Mouse (Mus musculus): ENCODE results near the gene Unc119. TPM values are rescaled to one million over a fixed set of nuclear protein-coding genes. Genes with fewer than 3 reads are reported as not detected.
A peak's percentile ranks its signal among the peaks of the same experiment; 100 is the strongest.

Unc119 gene
- 86.0 and 92.7 TPM in 2 replicates for polyA plus RNA-seq (2016; fragmentation: Nextera tagmentation; extraction: Ambion mirVana)

- ATAC-seq (ENCODE audit: low FRiP score): peak; percentile 79
- peak within 1 kb of the TSS; percentile 89 for H3K4me3 ChIP-seq
- H3K4me1 ChIP-seq: peaks cover 36% of the 10 kb centered on the region
- H3K4me2 ChIP-seq (replicated peaks): peak within 1 kb of the TSS; percentile 79
- H3K9me3 ChIP-seq (replicated peaks): no peaks in the 10 kb centered on the region
- H3K36me3 ChIP-seq: peaks cover 38% of the 10 kb centered on the region
- H3K27me3 ChIP-seq: no peaks in the 10 kb centered on the region
- WGBS: 2% methylated on average over 46 of the region's 66 CpGs
- H3K9ac ChIP-seq: peak within 1 kb of the TSS; percentile 94
- peak within 1 kb of the TSS; percentile 94 for H3K27ac ChIP-seq
Observed at GRCm38 (mm10) chr11:78343381-78344327, at the start of gene Unc119. TSS of gene Unc119 (plus strand) at chr11:78343482.

DNA sequence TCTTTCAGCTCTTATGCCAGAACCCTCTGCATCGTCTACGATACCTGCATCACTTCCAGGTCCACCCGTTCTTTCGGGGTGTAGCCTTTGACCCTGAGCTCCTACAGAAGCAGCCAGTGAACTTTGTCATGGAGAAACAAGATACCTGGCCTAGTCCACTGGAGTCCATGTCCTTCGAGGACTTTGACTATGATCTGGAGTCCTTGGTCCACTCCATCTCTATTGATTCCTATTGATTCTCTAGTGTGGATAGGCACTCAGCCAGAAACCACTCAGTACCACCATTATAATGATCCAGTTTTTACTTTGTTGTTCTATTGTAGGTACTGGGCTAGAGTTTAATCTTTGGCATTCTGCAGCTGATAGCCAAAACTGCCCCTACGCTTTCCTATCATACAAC, 48.7 kb upstream of the Unc119 start:
- WGBS: 95% methylated on average over 6 of the region's 6 CpGs

GRCm38 (mm10) chr11:78300917-78301316, 42.4 kb upstream of the Unc119 start:
- H3K27ac ChIP-seq: no peak overlapping the region; the same call in 1 of the 2 replicates
- peak overlapping the region; percentile 93 for H3K4me2 ChIP-seq (replicated peaks)
- no peaks in the 10 kb centered on the region for H3K27me3 ChIP-seq
- peaks cover 21% of the 10 kb centered on the region for H3K36me3 ChIP-seq
- peaks cover 8% of the 10 kb centered on the region for H3K4me1 ChIP-seq
- peak overlapping the region; percentile 49; the same call in 1 of the 2 replicates for H3K9ac ChIP-seq
- H3K9me3 ChIP-seq (replicated peaks): no peaks in the 10 kb centered on the region
- ATAC-seq (ENCODE audit: low FRiP score): peak; percentile 50; the same call in 1 of the 2 replicates
- H3K4me3 ChIP-seq: peak overlapping the region; percentile 73
- WGBS: 74% methylated on average over 7 of the region's 7 CpGs

More for the DNA sequence above, 48.7 kb upstream of the Unc119 start:
- H3K4me2 ChIP-seq (replicated peaks): no peak overlapping the region
- no peak for ATAC-seq (ENCODE audit: low FRiP score)
- no peaks in the 10 kb centered on the region for H3K9me3 ChIP-seq (replicated peaks)
- H3K4me1 ChIP-seq: no peaks in the 10 kb centered on the region
- H3K9ac ChIP-seq: no peak overlapping the region
- H3K4me3 ChIP-seq: no peak overlapping the region
- H3K36me3 ChIP-seq: peaks cover 41% of the 10 kb centered on the region
- no peak overlapping the region for H3K27ac ChIP-seq
- no peaks in the 10 kb centered on the region for H3K27me3 ChIP-seq

GRCm38 (mm10) chr11:78301357-78302084, 41.8 kb upstream of the Unc119 start, which contains the start of gene Spag5:
TSS of gene Spag5 (plus strand) at chr11:78301529.
- H3K36me3 ChIP-seq: peaks cover 18% of the 10 kb centered on the region
- peak; percentile 100 for ATAC-seq (ENCODE audit: low FRiP score)
- no peaks in the 10 kb centered on the region for H3K27me3 ChIP-seq
- peak within 1 kb of the TSS; percentile 73 for H3K4me3 ChIP-seq
- H3K9me3 ChIP-seq (replicated peaks): no peaks in the 10 kb centered on the region
- peaks cover 8% of the 10 kb centered on the region for H3K4me1 ChIP-seq
- no peak within 1 kb of the TSS; the same call in 1 of the 2 replicates for H3K27ac ChIP-seq
- H3K9ac ChIP-seq: peak within 1 kb of the TSS; percentile 66
- under 1% methylated on average over 49 of the region's 49 CpGs for WGBS
- H3K4me2 ChIP-seq (replicated peaks): peak within 1 kb of the TSS; percentile 93

DNA sequence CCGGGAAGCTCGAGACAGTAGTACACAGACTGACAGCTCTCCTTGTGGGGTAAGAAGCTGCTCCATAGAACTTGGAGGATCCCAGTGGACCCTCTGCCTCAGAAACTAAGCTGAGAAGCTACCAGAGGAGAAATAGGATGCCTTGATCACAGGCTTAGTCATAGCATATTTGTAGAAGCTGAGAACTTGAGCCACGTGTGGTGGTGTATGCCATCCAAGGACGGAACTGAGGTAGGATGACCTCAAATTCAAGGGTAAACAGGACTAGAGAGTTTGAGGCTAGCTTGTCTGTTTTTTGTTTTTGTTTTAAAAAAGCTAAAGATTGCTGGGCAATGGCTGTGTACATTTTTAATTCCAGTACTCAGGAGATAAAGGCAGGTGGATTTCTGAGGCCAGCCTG, 38.0 kb upstream of the Unc119 start:
- peaks cover 29% of the 10 kb centered on the region for H3K36me3 ChIP-seq
- 90% methylated on average over 4 of the region's 4 CpGs for WGBS
- no peaks in the 10 kb centered on the region for H3K9me3 ChIP-seq (replicated peaks)
- H3K9ac ChIP-seq: no peak overlapping the region
- ATAC-seq (ENCODE audit: low FRiP score): no peak
- H3K4me1 ChIP-seq: peaks cover 8% of the 10 kb centered on the region
- H3K4me2 ChIP-seq (replicated peaks): no peak overlapping the region
- H3K27me3 ChIP-seq: no peaks in the 10 kb centered on the region
- H3K27ac ChIP-seq: no peak overlapping the region
- H3K4me3 ChIP-seq: no peak overlapping the region

GRCm38 (mm10) chr11:78310861-78311511, 32.3 kb upstream of the Unc119 start:
- H3K4me1 ChIP-seq: peaks cover 4% of the 10 kb centered on the region
- no peak overlapping the region for H3K9ac ChIP-seq
- ATAC-seq (ENCODE audit: low FRiP score): no peak
- WGBS: 85% methylated on average over 8 of the region's 8 CpGs
- peaks cover 54% of the 10 kb centered on the region for H3K36me3 ChIP-seq
- H3K27ac ChIP-seq: no peak overlapping the region
- no peaks in the 10 kb centered on the region for H3K27me3 ChIP-seq
- no peak overlapping the region for H3K4me3 ChIP-seq
- no peak overlapping the region for H3K4me2 ChIP-seq (replicated peaks)
- no peaks in the 10 kb centered on the region for H3K9me3 ChIP-seq (replicated peaks)

DNA sequence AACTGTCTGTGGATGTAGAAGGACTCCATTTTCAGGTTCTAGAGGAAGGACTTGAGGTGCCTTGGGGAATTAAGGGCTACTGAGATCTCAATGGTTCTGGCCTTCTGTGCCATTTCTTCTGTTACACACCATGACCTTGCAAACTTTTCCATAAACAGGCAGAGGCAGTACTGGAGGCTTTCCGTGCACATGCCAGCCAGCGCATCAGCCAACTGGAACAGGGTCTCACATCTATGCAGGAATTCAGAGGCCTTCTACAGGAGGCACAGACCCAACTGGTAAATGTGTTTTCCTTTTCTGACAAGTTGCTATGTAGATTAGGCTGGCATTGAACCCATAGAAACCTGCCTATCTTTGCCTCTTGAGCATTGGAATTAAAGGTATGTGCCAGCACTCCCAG, 29.6 kb upstream of the Unc119 start:
- H3K4me1 ChIP-seq: peaks cover 4% of the 10 kb centered on the region
- no peaks in the 10 kb centered on the region for H3K27me3 ChIP-seq
- ATAC-seq (ENCODE audit: low FRiP score): no peak
- H3K36me3 ChIP-seq: peaks cover 73% of the 10 kb centered on the region
- no peak overlapping the region for H3K4me2 ChIP-seq (replicated peaks)
- H3K9ac ChIP-seq: no peak overlapping the region
- WGBS: 96% methylated on average over 2 of the region's 2 CpGs
- H3K27ac ChIP-seq: no peak overlapping the region
- no peak overlapping the region for H3K4me3 ChIP-seq
- H3K9me3 ChIP-seq (replicated peaks): no peaks in the 10 kb centered on the region

- no peak overlapping the region for H3K9ac ChIP-seq
- no peak overlapping the region for H3K27ac ChIP-seq
- H3K4me1 ChIP-seq: peaks cover 9% of the 10 kb centered on the region
- no peaks in the 10 kb centered on the region for H3K27me3 ChIP-seq
- H3K4me3 ChIP-seq: no peak overlapping the region
- H3K4me2 ChIP-seq (replicated peaks): no peak overlapping the region
- no peak for ATAC-seq (ENCODE audit: low FRiP score)
- no peaks in the 10 kb centered on the region for H3K9me3 ChIP-seq (replicated peaks)
- H3K36me3 ChIP-seq: peaks cover 78% of the 10 kb centered on the region
- 92% methylated on average over 2 of the region's 2 CpGs for WGBS
Observed at GRCm38 (mm10) chr11:78318411-78318810, 24.9 kb upstream of the Unc119 start.

DNA sequence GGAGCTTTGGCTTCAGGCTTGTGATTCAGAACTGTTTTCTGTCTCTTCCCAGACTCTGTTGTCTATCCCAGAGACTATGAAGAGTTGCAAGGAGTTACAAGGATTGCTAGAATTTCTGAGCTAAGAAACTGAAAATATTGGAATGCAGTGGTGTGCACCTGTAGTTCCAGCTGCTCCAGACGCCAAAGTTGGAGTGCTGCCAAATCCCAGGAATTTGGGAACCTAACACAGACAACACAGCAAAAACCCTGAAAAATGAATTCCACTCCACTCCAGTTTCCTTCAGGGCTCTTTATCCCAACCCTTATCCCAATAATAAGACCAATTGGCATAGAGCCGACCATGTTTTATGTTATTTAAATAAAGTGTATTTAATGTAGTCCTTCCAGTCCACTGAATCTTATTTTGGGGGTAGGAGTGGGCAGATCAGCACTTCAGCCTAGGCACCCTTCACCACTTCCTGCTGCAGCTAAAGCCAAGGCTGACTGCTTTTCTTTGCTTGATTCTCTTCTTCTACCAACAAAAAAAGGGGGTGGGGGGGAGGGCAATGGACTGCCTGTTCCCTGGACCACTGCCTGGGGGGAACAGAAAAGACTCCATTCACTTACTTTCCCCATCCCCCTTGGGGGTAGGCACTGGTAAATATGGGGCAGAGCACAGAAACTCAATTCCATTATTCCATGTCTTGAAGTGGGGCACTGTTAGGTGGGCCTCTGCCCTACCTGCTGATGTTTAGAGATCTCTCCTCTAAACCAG, 21.0 kb upstream of the Unc119 start:
- H3K27ac ChIP-seq: peak overlapping the region; percentile 57; the same call in 1 of the 2 replicates
- H3K4me1 ChIP-seq: peaks cover 9% of the 10 kb centered on the region
- WGBS: 63% methylated on average over 2 of the region's 2 CpGs
- peaks cover 47% of the 10 kb centered on the region for H3K36me3 ChIP-seq
- H3K4me3 ChIP-seq: no peak overlapping the region
- ATAC-seq (ENCODE audit: low FRiP score): 0 out of 2 replicates have a peak, but pooled peaks have one; percentile 16
- no peaks in the 10 kb centered on the region for H3K9me3 ChIP-seq (replicated peaks)
- H3K4me2 ChIP-seq (replicated peaks): peak overlapping the region; percentile 37
- H3K27me3 ChIP-seq: no peaks in the 10 kb centered on the region
- H3K9ac ChIP-seq: no peak overlapping the region

DNA sequence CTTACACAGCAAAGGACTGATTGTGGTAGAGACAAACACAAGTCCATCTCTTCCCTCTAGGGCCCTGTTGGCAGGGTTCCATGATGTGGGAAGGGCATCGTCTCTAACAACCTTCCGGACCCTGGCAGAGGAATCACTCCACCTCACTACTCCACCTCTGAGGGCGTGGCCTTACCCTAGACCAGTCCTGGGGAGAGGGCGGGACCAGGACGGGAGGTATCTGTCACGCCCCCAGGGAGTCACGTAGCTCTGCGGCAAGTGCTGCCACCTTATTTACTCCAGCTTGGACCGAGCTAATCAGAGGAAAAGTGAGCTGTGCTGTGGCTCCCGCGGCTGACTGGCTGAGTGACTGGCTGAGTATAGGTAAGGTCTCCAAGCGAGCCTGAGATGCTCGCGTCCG, 20.4 kb upstream of the Unc119 start, which contains the start of gene Aldoc:
TSS of gene Aldoc (plus strand) at position 109 of the 400 bp plus-strand sequence.
- H3K27ac ChIP-seq: peak within 1 kb of the TSS; percentile 57
- H3K9ac ChIP-seq: no peak within 1 kb of the TSS
- no peaks in the 10 kb centered on the region for H3K9me3 ChIP-seq (replicated peaks)
- peak within 1 kb of the TSS; percentile 17; the same call in 1 of the 2 replicates for H3K4me3 ChIP-seq
- H3K4me2 ChIP-seq (replicated peaks): peak within 1 kb of the TSS; percentile 37
- H3K4me1 ChIP-seq: peaks cover 9% of the 10 kb centered on the region
- no peaks in the 10 kb centered on the region for H3K27me3 ChIP-seq
- WGBS: 8% methylated on average over 15 of the region's 15 CpGs
- H3K36me3 ChIP-seq: peaks cover 42% of the 10 kb centered on the region
- peak; percentile 68 for ATAC-seq (ENCODE audit: low FRiP score)
